Mouse (Mus musculus): ENCODE data around the gene Neto2.
"Not testable (repeated sequence)": the region's sequence is repeated elsewhere in the genome, so short reads cannot be mapped to it uniquely, and the experiment has no call there.

Neto2 gene

DNA sequence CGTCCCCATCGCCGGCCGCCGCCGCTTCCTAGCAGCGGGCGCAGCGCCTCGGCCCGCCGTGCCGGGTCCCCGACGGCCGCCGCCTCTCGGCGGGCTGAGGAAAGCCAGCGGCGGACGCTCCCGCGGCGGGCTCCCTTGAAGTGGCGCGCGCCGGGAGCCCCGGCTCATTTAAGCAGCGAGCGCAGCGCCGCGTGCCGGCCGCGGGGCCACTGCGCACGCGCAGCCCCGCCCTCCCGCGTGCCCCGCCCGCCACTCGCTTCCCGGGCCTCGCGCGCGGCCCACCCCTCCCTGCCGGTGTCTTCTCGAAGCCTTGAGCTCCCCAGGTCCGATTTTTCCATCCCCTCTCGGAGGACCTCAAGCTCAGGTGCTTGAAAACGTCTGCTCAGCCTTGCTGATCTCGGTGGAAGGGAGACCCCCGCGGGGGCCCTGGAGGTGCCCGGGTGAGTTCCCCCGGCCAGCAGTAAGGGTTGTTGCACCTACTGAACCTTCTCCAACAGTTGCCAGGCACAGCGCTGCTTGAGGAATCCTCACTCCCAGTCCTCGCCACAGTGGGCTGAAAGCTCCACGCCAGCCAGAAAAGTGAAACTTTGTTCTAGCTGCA is at the start of gene Neto2:
Gene Neto2, minus strand, starts transcription at position 174 of the 601 bp plus-strand sequence.
- DNase-seq (ENCODE audit: low read depth, low spot score), result peak; percentile 40

DNA sequence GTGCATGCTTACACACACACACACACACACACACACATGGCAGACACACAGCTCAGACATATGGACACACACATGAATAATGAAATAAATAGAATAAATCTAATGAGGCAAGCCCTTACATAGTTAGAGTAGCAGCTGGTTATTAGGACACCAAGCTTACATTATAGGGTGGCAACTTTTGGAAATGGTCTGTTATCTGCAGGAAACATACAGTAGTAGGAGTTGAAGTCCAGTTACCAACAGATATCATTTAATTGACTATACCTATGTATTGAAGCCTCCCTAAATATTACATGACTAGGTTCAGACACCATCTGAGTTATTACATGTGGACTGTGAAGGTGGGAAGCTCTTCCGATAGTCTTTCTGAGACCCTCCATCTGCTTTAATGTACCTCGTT is 44.3 kb upstream of the Neto2 start:
- no peak for DNase-seq (ENCODE audit: low read depth, low spot score)

DNA sequence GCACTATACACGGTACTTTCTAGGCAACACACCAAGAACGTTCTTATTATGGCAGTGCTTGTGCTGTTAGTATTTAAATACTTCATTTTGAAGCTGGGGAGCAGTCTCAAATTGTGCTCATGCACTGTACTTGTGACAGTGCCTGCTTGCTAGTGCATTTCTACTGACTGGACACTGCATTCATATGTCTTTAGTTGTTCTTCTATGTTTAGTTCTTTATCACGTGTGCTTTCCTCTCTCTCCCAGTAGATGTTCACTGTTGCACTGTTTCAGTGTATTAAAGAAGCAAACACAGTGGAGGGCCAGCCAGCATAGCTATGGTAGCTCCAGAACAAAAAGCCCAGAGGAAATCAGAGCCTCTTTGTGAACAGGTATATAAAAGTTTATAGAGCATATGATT is 29.8 kb upstream of the Neto2 start:
- DNase-seq (ENCODE audit: low read depth, low spot score), result no peak

DNA sequence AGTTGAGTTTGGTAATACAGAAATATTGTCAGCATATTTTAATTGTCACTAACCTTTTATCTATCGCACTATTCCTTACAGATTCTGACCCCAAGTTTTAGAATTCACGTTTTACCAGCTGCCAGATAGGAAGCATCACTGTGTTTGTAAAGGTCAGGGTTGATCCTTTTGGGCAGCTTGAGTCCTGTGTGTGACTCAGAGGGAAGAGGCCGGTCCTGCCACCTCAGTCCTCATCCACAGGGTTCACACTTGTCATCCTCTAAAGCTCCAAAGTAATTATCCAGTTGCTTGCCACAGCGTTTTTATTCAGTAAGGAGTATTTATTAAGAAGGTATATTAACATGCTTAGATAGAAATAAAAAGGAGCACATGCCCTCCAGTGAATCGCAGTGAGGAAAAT is 16.5 kb upstream of the Neto2 start:
- no peak for DNase-seq (ENCODE audit: low read depth, low spot score)

DNA sequence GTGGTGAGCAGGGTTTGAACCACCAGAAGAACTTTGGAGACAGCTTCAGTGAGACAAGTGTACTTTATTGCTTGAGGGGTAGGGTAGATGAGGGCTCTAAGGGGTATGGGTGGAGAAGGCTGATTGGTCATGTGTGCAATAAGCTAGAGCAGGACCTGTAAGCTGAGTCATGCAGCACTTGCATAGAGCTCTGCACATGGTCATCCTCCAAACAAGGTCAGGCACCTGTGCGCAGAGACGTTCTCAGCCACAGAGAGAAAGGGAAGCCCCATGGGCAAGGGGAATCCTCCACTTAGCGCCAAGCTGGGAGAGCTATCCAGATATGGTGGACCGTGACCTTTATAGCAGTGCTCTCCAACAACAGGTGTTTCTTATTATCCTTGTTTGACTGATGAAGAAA is 16.0 kb upstream of the Neto2 start:
- DNase-seq (ENCODE audit: low read depth, low spot score), result no peak

DNA sequence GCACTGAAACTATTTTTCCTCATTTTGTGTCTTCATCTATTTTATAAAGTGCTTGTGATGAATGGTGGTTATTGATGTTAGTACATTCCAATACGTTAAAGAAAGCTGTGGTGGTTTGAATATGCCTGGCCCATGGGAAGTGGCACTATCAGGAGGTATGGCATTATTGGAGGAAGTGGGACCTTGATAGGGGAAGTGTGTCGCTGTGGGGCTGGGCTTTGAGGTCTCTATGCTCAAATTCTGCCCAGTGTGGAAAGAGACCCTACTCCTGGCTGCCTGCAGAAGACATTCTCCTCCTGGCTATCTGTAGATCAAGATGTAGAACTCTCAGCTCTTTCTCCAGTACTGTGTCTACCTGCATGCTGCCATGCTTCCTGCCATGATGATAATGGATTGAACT is 6.3 kb upstream of the Neto2 start:
- no peak for DNase-seq (ENCODE audit: low read depth, low spot score)

DNA sequence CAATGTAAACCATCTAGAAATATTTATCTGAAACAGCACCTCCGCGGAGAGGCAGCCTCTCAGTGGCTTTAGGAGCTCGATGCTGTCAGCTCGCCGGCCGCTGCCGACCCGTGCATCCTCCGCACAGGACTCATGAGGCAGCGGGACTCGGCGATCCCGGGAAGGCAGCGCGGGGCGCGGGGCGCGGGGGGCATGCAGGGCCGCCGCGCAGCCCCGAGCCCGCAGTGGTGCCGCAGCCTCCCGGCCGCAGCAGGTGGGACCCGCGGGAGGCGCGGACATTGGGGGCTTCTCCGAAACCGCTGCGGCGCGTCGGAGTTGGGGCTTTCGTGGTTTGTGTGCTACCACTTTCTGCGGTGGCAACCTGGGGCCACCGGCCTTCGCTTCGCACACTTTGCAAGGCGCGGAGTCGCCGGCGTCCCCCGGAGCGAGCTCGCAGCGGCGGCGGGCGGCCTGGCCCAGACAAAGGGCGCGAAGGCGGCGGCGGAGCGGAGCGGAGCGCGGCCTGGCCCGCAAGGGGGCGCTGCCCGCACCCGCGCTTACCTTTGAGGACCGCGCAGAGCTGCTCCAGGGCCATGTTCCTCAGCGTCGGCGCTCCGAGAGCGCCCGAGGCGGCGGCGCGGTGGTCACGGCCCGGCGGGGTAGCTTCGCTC is 498 bp downstream of the Neto2 start:
- peak; percentile 73 for DNase-seq (ENCODE audit: low read depth, low spot score)

DNA sequence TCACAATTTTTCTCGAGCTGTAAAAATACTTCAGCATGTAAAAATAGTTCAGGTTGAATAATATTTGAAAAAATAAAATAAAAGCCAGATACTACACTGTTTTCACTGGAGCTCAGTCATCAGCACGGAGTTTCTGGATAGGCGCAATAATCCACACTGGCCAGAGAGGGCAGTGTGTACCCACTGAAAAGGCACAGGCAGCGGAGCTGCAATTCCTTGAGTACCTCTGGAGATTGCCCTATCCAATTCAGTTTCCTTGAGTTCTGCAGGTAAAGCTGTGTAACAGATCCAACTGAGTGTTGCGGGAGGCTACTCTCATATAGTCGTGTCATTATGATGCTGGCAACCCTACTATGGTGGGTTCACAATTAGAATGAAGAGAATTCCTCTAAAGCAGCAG is 1.7 kb downstream of the Neto2 start:
- DNase-seq (ENCODE audit: low read depth, low spot score), result peak; percentile 57

DNA sequence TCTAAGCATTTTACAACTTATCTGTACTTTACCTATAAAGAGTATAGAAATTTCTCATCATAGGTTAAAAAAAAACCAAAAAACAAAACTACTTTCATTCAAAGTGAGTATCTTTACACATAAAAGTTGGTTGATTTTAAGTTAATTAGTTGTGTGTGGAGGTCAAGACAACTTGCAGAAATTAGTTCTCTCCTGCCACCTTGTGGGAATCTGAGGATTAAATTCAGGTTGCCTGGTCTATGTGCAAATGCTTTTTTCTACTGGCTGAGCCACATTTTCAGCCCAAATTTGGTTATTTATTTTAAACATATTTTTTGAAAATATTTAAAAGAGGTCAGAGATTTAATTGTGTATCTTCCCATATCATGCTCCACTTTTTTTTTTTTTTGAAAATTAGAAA is 35.6 kb downstream of the Neto2 start:
- DNase-seq (ENCODE audit: low read depth, low spot score), result no peak

DNA sequence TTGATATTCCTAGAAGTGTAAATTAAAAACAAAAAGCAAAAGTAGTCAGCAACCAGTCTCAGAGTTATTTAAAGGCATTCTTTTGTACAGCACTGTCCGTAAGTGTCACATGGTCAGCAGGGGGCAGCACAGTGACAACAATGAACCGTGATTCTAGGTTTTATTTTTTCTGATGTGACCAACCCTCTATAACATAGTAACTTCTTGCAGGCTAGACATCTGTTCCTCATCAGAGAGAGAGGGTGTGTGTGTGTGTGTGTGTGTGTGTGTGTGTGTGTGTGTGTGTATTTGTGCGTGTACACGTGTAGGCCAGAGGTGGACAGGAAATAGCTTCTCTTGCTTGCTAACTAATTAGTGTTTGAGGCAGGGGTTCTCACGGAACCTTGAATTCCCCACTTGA is 38.7 kb downstream of the Neto2 start:
- DNase-seq (ENCODE audit: low read depth, low spot score), result no peak

DNA sequence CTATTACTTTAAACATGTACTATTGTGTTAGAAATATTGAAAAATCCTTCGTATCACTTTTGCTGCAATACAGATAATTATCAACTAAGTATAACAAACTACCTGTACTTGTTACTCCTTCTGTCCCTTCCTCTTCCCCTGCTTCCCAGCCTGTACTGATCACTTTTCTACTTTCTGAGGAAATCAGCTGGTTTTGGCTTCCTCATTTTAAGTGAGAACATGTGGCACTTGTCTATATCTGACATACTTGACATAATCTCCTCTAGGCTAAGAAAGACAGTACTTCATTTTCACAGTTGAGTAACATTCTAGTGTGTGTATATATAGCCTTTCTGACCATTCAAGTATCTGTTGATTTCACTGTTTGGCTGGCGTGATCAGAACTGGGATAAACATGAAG is 49.5 kb downstream of the Neto2 start:
- DNase-seq (ENCODE audit: low read depth, low spot score), result no peak

DNA sequence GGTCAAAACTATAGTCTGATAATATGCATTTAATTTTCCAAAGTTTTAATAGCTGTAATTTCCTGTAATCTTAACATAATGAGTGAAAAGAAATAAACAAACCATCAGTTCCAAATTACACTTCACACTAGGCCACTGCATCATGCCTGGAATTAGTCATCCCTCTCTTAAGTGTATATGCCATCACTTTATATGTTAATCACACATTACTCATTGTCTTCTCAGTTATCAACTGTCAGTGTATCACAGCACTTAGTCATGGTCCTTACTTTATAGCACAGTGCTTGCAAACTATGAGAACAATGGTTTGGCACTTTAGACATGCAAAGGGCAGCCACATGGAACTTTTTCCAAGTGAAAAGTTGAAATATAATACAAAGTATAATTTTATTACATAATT is 52.2 kb downstream of the Neto2 start:
- DNase-seq (ENCODE audit: low read depth, low spot score), result no peak

DNA sequence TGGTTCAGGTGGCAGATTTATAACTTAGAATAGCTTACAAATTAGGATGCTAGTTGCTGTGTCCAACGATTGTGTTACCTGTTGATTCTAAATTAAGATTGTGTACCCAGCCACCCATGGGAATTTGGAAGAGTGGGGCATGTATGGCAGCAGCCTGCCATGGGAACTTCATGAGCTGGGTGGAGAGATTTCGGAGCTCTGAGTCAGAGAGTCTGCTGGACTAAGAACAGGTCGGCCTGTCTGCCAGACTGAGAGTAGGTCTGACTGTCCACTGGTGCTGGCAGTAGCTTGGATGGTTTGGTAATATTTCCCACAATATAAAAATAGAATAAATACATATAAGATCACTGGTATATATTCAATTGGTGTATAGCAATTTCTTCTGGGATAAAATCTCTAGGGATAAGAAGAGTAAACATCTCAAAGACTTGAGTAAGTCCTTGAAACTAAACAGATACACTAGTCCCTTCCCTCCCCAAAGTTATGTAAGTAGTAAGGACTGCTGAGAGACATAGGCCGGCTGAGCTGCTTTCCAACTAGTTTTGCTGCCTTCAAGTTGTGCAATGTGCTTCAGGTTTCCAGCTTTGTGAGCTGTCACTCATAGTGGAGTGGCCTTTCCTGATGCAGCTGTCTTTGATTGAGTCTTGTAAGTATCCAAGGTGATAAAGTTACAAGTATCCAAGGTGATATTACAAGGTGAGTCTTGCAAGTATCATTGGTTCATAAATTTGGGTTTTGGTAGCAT is 55.6 kb downstream of the Neto2 start:
- DNase-seq (ENCODE audit: low read depth, low spot score), result no peak

DNA sequence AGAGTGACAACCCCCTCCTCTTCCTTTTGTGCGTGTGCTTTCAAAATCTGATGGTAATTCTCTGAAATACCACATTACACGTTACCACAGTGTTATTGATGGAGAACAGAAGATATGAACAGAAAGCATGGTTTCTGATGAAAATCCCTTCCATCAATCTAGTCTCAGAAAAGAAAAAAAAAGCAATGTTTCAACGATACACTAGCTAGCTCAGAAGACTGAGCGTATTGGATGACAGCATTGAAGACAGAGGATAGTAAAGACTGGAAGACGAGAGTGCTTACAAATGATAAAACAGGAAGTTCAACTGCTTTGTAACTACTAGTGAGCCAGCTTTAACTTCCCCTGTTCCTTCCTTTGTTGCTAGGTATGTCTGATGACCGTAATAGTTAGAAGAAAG is 76.3 kb downstream of the Neto2 start:
- DNase-seq (ENCODE audit: low read depth, low spot score), result no peak

DNA sequence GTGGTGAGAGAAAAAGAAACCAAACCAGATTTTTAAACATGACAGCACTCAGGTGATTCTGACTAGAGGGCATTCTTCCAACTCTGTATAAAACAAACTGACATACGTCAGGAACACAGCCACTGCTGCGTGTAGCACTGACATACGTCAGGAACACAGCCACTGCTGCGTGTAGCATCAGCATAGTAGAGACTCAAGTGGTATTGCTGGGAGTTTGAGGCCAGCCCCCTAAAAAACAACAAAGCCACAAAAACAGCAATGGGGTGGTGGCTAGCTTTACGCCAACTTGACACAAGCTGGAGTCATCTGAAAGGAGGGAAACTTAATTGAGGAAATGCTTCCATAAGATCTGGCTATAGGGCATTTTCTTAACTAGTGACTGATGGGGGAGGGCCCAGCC is 77.5 kb downstream of the Neto2 start:
- DNase-seq (ENCODE audit: low read depth, low spot score), result no peak

DNA sequence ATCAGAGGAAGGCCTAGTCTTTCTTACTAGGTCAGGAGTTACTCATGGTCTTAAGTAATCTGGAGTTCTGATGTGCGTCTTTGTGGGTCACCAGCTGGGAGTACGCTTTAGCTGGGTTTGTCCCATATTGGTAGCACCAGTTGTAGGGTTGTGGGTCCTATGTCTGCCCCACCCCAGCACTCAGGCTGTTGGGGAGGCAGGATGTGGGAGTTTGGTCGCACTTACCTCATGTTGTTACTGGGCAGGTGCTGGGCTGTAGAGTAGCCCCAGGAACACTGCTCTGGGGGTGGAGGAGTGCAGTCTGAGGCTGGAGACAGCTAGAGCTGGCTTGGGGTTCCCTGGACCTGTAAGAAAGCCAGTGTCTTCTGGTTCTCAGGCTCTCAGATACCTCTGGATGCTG is 81.9 kb downstream of the Neto2 start:
- no peak for DNase-seq (ENCODE audit: low read depth, low spot score)

DNA sequence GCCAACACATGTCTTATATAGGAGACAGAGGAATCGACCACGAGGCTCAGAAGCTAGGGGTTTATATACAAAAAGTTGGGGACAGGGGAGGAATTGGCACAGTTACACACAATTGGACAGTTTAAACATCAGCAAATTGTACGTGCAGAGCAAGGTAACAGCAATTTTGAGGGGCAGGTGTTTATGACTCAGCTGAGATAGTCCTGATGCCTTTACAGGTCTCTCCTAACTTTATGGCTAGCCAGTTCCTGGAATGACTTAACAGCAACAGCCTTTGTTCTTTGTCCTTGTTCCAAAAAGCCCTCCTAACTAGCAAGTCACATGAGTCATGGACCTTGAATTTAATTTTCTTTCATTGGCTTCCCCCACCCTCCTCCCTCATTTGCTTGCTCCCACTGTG is 83.6 kb downstream of the Neto2 start:
- not testable (repeated sequence) for DNase-seq (ENCODE audit: low read depth, low spot score)

DNA sequence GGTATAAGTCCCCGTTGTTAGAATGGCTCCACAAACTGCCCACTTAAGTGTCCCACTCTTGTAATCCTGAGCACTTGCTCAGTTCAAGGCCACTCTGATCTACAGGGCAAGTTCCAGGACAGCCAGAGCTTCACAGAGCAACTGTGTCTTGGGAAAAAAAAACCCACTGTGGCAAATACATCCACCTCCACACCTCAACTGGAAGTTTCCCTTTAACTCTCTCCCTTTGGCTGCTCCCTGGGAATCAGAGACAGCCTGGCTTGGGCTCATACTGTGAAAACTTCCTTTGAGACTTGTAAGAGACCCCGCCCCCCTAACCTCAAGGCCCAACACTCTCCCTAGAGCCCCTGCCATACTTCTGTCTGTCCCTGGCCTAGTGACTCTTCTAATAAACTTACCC is 91.9 kb downstream of the Neto2 start:
- DNase-seq (ENCODE audit: low read depth, low spot score), result no peak

DNA sequence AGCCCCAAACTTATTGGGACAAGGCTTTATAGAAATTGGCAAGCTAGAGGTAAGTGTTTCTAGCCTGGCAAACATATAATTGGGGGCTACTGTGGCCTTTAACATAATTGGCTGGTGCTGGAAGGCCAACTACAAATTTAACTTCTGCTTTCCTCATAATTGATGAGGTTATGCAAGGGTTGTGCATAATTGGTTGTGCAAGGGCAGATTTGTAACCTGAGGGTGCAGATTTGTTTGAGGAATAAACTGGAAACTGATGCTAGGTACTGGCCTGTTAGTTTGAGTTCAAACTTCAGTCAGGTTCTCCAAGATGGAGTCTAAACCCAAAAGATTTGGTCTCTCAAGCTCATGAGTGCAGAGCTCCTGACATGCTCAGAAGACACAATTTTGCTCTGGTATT is 92.9 kb downstream of the Neto2 start:
- no peak for DNase-seq (ENCODE audit: low read depth, low spot score)

DNA sequence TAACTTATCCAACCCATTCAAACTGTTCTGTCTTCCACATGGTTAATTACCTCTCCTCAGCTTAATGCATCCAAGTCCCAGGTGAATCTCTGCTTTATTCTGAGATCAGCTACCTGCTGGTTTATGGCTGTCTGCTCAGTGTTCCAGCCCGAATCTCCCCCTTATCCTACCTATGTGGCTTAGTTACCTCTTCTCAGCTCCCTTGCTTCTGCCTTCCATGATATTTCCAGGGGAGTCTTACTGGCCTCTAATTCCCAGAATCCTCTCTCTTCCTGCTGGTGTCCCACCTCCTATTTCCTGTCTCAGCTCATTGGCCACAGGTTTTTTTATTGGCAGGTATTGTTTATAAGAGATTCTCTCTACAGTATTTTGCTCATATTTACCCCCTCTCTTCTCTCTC is 93.8 kb downstream of the Neto2 start:
- DNase-seq (ENCODE audit: low read depth, low spot score), result no peak

DNA sequence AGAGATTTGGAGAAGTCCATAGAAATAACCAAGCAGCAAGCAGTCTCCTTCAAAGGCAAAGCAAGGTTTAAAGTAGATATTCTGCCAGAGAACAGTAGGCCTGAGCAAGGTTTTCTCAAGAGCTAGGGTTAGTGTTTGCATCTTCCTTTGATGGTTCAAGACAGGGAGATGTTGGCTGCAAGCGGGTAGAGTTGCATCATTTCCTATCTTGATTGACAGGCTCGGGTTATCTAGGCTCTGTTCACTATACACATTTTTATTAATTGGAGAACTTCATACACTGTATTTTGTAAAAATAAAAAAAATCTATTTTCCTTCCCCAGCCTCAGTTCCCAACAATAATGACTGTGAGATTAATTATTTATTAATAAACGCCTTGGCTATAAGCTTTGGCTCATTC is 94.2 kb downstream of the Neto2 start:
- no peak for DNase-seq (ENCODE audit: low read depth, low spot score)

DNA sequence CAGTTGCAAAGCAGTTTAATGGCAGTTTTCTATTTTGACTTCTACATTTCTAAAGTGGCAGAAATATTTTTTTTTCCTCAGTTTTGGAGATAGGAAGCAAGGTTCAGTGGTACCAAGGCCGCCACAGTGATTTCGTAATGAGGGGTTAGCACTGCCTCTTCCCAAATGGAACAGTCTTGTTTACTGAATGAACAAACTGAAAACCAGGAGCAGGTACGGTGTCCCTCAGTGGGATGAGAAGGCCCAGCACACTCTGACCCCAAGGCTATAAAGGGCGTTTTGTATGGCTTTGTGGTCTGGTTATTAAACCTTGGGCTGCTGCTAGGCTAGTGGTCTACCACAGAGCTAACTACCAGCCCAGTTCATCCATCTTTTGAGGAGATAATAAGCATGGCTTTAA is 96.5 kb downstream of the Neto2 start:
- no peak for DNase-seq (ENCODE audit: low read depth, low spot score)

DNA sequence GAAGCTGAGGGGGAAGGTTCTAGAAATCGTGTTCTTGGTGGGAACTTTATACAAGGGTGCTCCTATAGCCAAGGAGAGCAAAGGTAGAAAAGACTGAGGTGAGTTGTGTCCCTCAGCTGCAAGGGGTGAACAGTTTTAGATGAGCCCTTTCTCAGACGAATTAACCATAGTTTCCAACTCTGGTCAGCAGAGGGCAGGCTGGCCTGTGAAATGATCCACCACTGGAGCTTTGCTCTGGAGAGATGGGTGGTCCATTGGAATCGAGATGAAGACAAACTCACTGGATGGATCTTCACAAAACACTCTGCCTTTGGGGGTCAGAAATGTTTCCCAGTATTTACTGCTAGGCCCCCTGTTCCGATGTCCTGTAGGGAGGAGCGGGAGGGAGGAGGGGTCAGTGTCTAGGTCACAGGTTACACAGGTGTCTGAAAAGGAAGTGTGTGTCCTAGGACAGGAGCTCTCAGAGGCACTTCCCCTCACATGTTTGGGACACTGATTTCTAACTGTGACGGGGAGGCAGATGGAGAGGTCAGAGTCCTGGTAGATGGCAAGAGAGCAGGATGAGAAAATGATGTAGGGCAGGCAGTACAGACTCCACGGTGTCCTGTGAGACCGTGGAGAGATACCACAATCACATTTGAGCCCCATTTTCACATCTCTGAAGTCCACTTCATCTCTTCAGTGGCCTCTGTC is 97.4 kb downstream of the Neto2 start:
- DNase-seq (ENCODE audit: low read depth, low spot score), result no peak
